Mouse (Mus musculus): Measurements from ENCODE around the gene Mthfsd. TPM values are rescaled to one million over a fixed set of nuclear protein-coding genes. Genes with fewer than 3 reads are reported as not detected.

Mthfsd gene
- 4.1 TPM for polyA plus RNA-seq (2014; fragmentation: Illumina TruSeq; extraction: RNeasy Lipid Tissue Mini Kit (QIAGEN cat#74804); ENCODE audit: low read depth, low replicate concordance)

DNA sequence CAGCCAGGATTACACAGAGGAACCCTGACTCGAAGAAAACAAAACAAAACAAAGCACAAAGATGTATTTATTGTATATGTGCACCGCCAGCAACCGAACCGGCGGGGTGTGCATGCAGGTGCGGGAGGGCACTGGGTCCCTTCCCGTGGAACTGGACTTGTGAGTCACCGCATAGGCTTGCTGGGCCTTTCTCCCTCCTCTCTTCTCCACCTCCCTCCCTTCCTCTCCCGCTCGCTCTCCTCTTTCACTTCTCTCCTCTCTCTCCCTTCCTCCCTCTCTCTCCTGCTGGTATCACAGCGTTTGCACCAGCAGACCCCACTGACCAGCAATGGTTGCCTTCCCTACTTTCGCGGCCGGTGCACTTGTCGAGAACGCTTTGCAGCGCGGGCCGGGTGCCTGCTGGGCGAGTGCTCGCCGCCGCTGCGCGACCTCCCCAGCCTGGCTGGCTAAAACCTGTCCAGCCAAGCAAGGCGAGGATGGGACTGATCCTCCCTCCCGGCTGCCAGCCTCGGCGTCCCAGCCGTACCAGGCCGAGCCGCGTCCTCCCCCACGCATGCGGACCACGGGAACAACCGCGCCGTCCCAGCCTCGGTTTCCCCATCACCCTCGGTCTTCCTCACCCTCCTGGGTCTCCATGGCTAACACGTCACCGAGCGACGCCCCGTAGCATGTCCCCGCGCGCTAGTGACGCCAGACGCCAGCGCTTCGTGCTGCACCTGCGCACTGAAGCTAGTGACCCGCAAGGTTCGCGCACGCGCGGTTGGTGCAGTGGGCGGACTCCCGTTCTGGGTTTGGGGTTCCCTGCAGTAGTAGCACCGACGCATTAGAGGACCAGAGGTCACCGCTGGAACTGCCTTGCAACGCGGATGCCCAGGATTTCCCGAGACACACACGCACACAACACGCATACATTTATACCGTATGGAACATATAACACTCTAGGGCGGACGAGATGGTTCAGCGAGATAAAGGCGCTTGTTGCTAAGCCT is at the start of gene Mthfsd:
Gene Mthfsd, minus strand, starts transcription at position 725 of the 989 bp plus-strand sequence.

DNA sequence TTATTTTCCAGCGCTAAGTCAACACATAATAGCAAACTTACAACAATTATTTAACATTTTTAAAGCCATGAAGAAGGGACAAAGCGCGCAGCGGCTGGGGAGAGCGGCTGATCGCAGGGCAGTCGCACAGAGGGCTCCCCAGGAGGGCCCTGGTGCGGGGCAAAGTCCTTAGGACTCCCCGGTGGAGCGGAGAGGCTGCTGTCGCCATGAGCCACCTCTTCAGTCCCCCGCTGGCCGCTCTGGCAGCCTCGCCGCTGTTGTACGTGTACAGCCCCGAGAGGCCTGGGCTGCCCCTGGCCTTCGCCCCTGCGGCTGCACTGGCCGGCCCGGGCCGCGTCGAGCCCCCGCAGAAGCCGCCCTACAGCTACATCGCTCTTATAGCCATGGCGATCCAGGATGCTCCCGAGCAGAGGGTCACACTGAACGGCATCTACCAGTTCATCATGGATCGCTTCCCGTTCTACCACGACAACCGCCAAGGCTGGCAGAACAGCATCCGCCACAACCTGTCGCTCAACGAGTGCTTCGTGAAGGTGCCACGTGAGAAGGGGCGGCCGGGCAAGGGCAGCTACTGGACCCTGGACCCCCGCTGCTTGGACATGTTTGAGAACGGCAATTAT is 19.7 kb upstream of the Mthfsd start, which contains the start of gene Foxl1:
Gene Foxl1, plus strand, starts transcription at position 185 of the 620 bp plus-strand sequence.

DNA sequence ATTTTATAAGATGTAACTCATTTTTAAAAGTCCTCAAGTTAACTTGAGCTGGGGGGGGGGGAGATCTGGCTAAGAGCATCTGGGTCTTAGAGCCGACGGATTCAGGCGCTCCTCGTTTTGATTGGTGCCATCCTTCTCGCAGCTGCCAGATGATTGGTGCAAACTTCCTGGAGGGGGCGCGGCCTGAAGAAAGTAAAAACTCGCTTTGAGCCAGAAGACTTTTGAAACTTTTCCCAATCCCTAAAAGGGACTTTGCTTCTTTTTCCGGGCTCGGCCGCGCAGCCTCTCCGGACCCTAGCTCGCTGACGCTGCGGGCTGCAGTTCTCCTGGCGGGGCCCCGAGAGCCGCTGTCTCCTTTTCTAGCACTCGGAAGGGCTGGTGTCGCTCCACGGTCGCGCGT is 7.8 kb upstream of the Mthfsd start, which contains the start of gene Foxc2:
Gene Foxc2, plus strand, starts transcription at position 224 of the 400 bp plus-strand sequence.

DNA sequence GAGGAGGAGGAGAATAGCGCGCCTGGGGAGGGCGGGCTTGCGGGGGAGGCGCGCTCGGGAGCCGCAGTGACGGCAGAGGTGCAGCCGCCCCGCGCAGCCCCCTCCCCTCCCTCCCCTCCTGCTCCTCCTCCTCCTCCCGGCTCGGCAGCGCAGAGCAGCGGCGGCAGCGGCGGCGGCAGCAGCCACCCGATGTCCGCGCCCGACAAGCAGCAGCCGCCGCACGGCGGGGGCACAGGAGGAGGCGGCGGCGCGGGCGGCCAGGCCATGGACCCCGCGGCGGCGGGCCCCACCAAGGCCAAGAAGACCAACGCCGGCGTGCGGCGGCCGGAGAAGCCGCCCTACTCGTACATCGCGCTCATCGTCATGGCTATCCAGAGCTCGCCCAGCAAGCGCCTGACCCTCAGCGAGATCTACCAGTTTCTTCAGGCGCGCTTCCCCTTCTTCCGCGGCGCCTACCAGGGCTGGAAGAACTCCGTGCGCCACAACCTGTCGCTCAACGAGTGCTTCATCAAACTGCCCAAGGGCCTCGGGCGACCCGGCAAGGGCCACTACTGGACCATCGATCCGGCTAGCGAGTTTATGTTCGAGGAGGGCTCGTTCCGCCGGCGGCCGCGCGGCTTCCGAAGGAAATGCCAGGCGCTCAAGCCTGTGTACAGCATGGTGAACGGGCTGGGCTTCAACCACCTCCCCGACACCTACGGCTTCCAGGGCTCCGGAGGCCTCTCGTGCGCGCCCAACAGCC is 23.8 kb downstream of the Mthfsd start, which contains the start of gene Foxf1:
Gene Foxf1, plus strand, starts transcription at position 177 of the 742 bp plus-strand sequence.

Other genes starting within 250 kb of the Mthfsd start
- 1.5 TPM for gene Foxf1, start 24.0 kb downstream of the Mthfsd start, polyA plus RNA-seq (2014; fragmentation: Illumina TruSeq; extraction: RNeasy Lipid Tissue Mini Kit (QIAGEN cat#74804); ENCODE audit: low read depth, low replicate concordance)
- not detected for gene Foxc2, start 7.8 kb upstream of the Mthfsd start, polyA plus RNA-seq (2014; fragmentation: Illumina TruSeq; extraction: RNeasy Lipid Tissue Mini Kit (QIAGEN cat#74804); ENCODE audit: low read depth, low replicate concordance)
- gene Foxl1, start 19.5 kb upstream of the Mthfsd start, polyA plus RNA-seq (2014; fragmentation: Illumina TruSeq; extraction: RNeasy Lipid Tissue Mini Kit (QIAGEN cat#74804); ENCODE audit: low read depth, low replicate concordance) = not detected